Mouse (Mus musculus): Measurements from ENCODE around the gene Calca. TPM values are rescaled to one million over a fixed set of nuclear protein-coding genes. Genes with fewer than 3 reads are reported as not detected.
A peak's percentile ranks its signal among the peaks of the same experiment; 100 is the strongest.

The Calca gene
- polyA plus RNA-seq (2014; fragmentation: Nextera tagmentation; extraction: Ambion mirVana): 9.7 and 11.7 TPM in 2 replicates

- Histone ChIP-seq H3K27ac (replicated peaks; ENCODE audit: low read depth, low read length) (no peak within 1 kb of the TSS), H3K4me2 (ENCODE audit: low read depth, low read length) (peak within 1 kb of the TSS; percentile 81), H3K36me3 (replicated peaks; ENCODE audit: control insufficient read depth, insufficient read depth, low read depth, low read length) (no peaks in the 10 kb centered on the region), H3K9ac (replicated peaks; ENCODE audit: low read length) (peak within 1 kb of the TSS; percentile 32; the same call in 1 of the 2 replicates), H3K4me3 (ENCODE audit: low read depth, low read length) (peak within 1 kb of the TSS; percentile 33), H3K4me1 (ENCODE audit: control insufficient read depth, insufficient read depth, low read length) (no peaks in the 10 kb centered on the region), H3K9me3 (replicated peaks; ENCODE audit: control insufficient read depth, low read length) (no peaks in the 10 kb centered on the region), H3K27me3 (ENCODE audit: control insufficient read depth, insufficient read depth, low read length) (peaks cover 3% of the 10 kb centered on the region; the same call in 1 of the 2 replicates)
- 0% methylated on average over 12 of the region's 12 CpGs for WGBS
- ATAC-seq (replicated peaks; ENCODE audit: insufficient number of reproducible peaks, low FRiP score, low TSS enrichment, low read depth) (peak; percentile 70), DNase-seq (ENCODE audit: low spot score) (peak; percentile 51)
Measured at GRCm38 (mm10) chr7:114636102-114636501, at the start of gene Calca. Gene Calca, minus strand, starts transcription at chr7:114636357.

DNA sequence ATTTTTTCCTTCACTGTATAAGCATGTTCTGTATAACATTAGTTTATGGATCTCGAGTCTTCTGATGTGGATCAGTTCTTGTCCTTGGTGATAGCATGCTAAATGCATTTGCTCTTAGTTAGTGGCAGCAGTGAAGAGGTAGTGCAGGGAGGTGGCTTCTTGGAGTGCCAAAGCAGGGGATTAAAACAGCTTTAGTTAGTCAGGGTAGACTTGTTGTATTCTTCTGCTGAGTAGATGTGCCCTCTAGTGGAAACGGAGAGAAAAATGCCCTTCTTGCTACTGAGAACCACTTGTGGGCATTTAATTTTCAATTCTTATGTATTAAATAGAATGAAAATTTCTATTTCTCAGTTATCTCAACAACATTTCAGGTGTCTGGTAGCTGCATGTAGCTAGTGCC lies 36.5 kb upstream of the Calca start:
- Histone ChIP-seq H3K4me1 (ENCODE audit: control insufficient read depth, insufficient read depth, low read length) (no peaks in the 10 kb centered on the region), H3K4me2 (ENCODE audit: low read depth, low read length) (no peak overlapping the region), H3K4me3 (ENCODE audit: low read depth, low read length) (no peak overlapping the region), H3K27me3 (ENCODE audit: control insufficient read depth, insufficient read depth, low read length) (no peaks in the 10 kb centered on the region), H3K27ac (replicated peaks; ENCODE audit: low read depth, low read length) (no peak overlapping the region), H3K9ac (replicated peaks; ENCODE audit: low read length) (no peak overlapping the region), H3K9me3 (replicated peaks; ENCODE audit: control insufficient read depth, low read length) (no peaks in the 10 kb centered on the region), H3K36me3 (replicated peaks; ENCODE audit: control insufficient read depth, insufficient read depth, low read depth, low read length) (no peaks in the 10 kb centered on the region)
- WGBS: 28% methylated on average over 2 of the region's 2 CpGs
- ATAC-seq (replicated peaks; ENCODE audit: insufficient number of reproducible peaks, low FRiP score, low TSS enrichment, low read depth) (no peak), DNase-seq (ENCODE audit: low spot score) (peak; percentile 56)

- DNase-seq (ENCODE audit: low spot score) (no peak), ATAC-seq (replicated peaks; ENCODE audit: insufficient number of reproducible peaks, low FRiP score, low TSS enrichment, low read depth) (no peak)
- Histone ChIP-seq H3K36me3 (replicated peaks; ENCODE audit: control insufficient read depth, insufficient read depth, low read depth, low read length) (no peaks in the 10 kb centered on the region), H3K27me3 (ENCODE audit: control insufficient read depth, insufficient read depth, low read length) (no peaks in the 10 kb centered on the region), H3K4me1 (ENCODE audit: control insufficient read depth, insufficient read depth, low read length) (no peaks in the 10 kb centered on the region), H3K9me3 (replicated peaks; ENCODE audit: control insufficient read depth, low read length) (no peaks in the 10 kb centered on the region), H3K4me2 (ENCODE audit: low read depth, low read length) (no peak overlapping the region), H3K27ac (replicated peaks; ENCODE audit: low read depth, low read length) (no peak overlapping the region), H3K9ac (replicated peaks; ENCODE audit: low read length) (no peak overlapping the region), H3K4me3 (ENCODE audit: low read depth, low read length) (no peak overlapping the region)
- WGBS: 100% methylated on average over 1 of the region's 1 CpGs
Measured at GRCm38 (mm10) chr7:114671405-114671804, 35.2 kb upstream of the Calca start.

DNA sequence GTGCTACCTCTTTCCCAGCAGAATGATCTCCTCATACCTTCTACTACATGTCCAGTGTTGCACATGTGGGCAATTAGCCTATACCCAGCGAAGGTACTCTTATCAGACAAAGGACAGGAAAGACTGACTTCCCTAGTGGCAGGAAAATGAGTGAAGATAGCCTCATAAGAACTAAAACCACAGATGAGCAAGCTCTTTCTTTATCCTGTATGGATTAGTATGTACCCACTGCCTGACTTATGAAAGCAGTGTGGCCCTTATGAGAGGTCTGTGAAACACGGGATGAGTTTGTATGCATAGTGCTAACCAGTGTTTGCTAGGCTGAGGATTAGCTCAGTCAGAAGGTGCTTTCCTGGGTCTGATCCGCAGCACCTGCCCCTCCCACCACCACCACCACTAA lies 13.6 kb upstream of the Calca start:
- no peak for ATAC-seq (replicated peaks; ENCODE audit: insufficient number of reproducible peaks, low FRiP score, low TSS enrichment, low read depth)
- H3K4me2 ChIP-seq (ENCODE audit: low read depth, low read length): no peak overlapping the region
- no peak overlapping the region for H3K9ac ChIP-seq (replicated peaks; ENCODE audit: low read length)
- DNase-seq (ENCODE audit: low spot score): no peak
- H3K4me1 ChIP-seq (ENCODE audit: control insufficient read depth, insufficient read depth, low read length): no peaks in the 10 kb centered on the region
- no peak overlapping the region for H3K4me3 ChIP-seq (ENCODE audit: low read depth, low read length)
- no peaks in the 10 kb centered on the region for H3K27me3 ChIP-seq (ENCODE audit: control insufficient read depth, insufficient read depth, low read length)
- H3K36me3 ChIP-seq (replicated peaks; ENCODE audit: control insufficient read depth, insufficient read depth, low read depth, low read length): no peaks in the 10 kb centered on the region
- WGBS: 45% methylated on average over 3 of the region's 3 CpGs
- no peaks in the 10 kb centered on the region for H3K9me3 ChIP-seq (replicated peaks; ENCODE audit: control insufficient read depth, low read length)
- H3K27ac ChIP-seq (replicated peaks; ENCODE audit: low read depth, low read length): no peak overlapping the region

GRCm38 (mm10) chr7:114648791-114649190 lies 12.6 kb upstream of the Calca start:
- H3K9ac ChIP-seq (replicated peaks; ENCODE audit: low read length): no peak overlapping the region
- no peaks in the 10 kb centered on the region for H3K27me3 ChIP-seq (ENCODE audit: control insufficient read depth, insufficient read depth, low read length)
- H3K9me3 ChIP-seq (replicated peaks; ENCODE audit: control insufficient read depth, low read length): no peaks in the 10 kb centered on the region
- whole genome bisulfite sequencing: 65% methylated on average over 3 of the region's 3 CpGs
- no peak overlapping the region for H3K27ac ChIP-seq (replicated peaks; ENCODE audit: low read depth, low read length)
- no peak overlapping the region for H3K4me2 ChIP-seq (ENCODE audit: low read depth, low read length)
- H3K4me1 ChIP-seq (ENCODE audit: control insufficient read depth, insufficient read depth, low read length): no peaks in the 10 kb centered on the region
- no peaks in the 10 kb centered on the region for H3K36me3 ChIP-seq (replicated peaks; ENCODE audit: control insufficient read depth, insufficient read depth, low read depth, low read length)
- no peak overlapping the region for H3K4me3 ChIP-seq (ENCODE audit: low read depth, low read length)
- ATAC-seq (replicated peaks; ENCODE audit: insufficient number of reproducible peaks, low FRiP score, low TSS enrichment, low read depth) (no peak), DNase-seq (ENCODE audit: low spot score) (peak; percentile 11)

- H3K9ac ChIP-seq (replicated peaks; ENCODE audit: low read length): peak overlapping the region; percentile 32; the same call in 1 of the 2 replicates
- H3K36me3 ChIP-seq (replicated peaks; ENCODE audit: control insufficient read depth, insufficient read depth, low read depth, low read length): no peaks in the 10 kb centered on the region
- DNase-seq (ENCODE audit: low spot score): peak; percentile 72
- under 1% methylated on average over 20 of the region's 20 CpGs for WGBS
- peaks cover 3% of the 10 kb centered on the region; the same call in 1 of the 2 replicates for H3K27me3 ChIP-seq (ENCODE audit: control insufficient read depth, insufficient read depth, low read length)
- H3K4me1 ChIP-seq (ENCODE audit: control insufficient read depth, insufficient read depth, low read length): no peaks in the 10 kb centered on the region
- no peaks in the 10 kb centered on the region for H3K9me3 ChIP-seq (replicated peaks; ENCODE audit: control insufficient read depth, low read length)
- no peak overlapping the region for H3K27ac ChIP-seq (replicated peaks; ENCODE audit: low read depth, low read length)
- H3K4me3 ChIP-seq (ENCODE audit: low read depth, low read length): peak overlapping the region; percentile 33
- H3K4me2 ChIP-seq (ENCODE audit: low read depth, low read length): peak overlapping the region; percentile 81
- ATAC-seq (replicated peaks; ENCODE audit: insufficient number of reproducible peaks, low FRiP score, low TSS enrichment, low read depth): no peak
Measured at GRCm38 (mm10) chr7:114635569-114636101, 522 bp downstream of the Calca start.

- Histone ChIP-seq H3K4me3 (ENCODE audit: low read depth, low read length) (no peak overlapping the region), H3K4me1 (ENCODE audit: control insufficient read depth, insufficient read depth, low read length) (no peaks in the 10 kb centered on the region), H3K27ac (replicated peaks; ENCODE audit: low read depth, low read length) (no peak overlapping the region), H3K9ac (replicated peaks; ENCODE audit: low read length) (no peak overlapping the region), H3K9me3 (replicated peaks; ENCODE audit: control insufficient read depth, low read length) (no peaks in the 10 kb centered on the region), H3K36me3 (replicated peaks; ENCODE audit: control insufficient read depth, insufficient read depth, low read depth, low read length) (no peaks in the 10 kb centered on the region), H3K27me3 (ENCODE audit: control insufficient read depth, insufficient read depth, low read length) (peaks cover 3% of the 10 kb centered on the region; the same call in 1 of the 2 replicates), H3K4me2 (ENCODE audit: low read depth, low read length) (no peak overlapping the region)
- ATAC-seq (replicated peaks; ENCODE audit: insufficient number of reproducible peaks, low FRiP score, low TSS enrichment, low read depth): no peak
- 75% methylated on average over 7 of the region's 7 CpGs for WGBS
- no peak for DNase-seq (ENCODE audit: low spot score)
Measured at GRCm38 (mm10) chr7:114634386-114634785, 1.8 kb downstream of the Calca start.

GRCm38 (mm10) chr7:114625966-114626365 lies 10.2 kb downstream of the Calca start:
- ATAC-seq (replicated peaks; ENCODE audit: insufficient number of reproducible peaks, low FRiP score, low TSS enrichment, low read depth): no peak
- no peaks in the 10 kb centered on the region for H3K27me3 ChIP-seq (ENCODE audit: control insufficient read depth, insufficient read depth, low read length)
- no peak overlapping the region for H3K4me3 ChIP-seq (ENCODE audit: low read depth, low read length)
- H3K9me3 ChIP-seq (replicated peaks; ENCODE audit: control insufficient read depth, low read length): no peaks in the 10 kb centered on the region
- H3K36me3 ChIP-seq (replicated peaks; ENCODE audit: control insufficient read depth, insufficient read depth, low read depth, low read length): no peaks in the 10 kb centered on the region
- WGBS: 89% methylated on average over 3 of the region's 3 CpGs
- H3K27ac ChIP-seq (replicated peaks; ENCODE audit: low read depth, low read length): no peak overlapping the region
- H3K4me1 ChIP-seq (ENCODE audit: control insufficient read depth, insufficient read depth, low read length): no peaks in the 10 kb centered on the region
- DNase-seq (ENCODE audit: low spot score): no peak
- no peak overlapping the region for H3K4me2 ChIP-seq (ENCODE audit: low read depth, low read length)
- no peak overlapping the region for H3K9ac ChIP-seq (replicated peaks; ENCODE audit: low read length)
